In genomic region chr9:113101733-113102132, GRCm38 (mm10) we compare ENCODE assay signal across 13 mouse cellular contexts.
A peak's percentile ranks its signal among the peaks of the same experiment; 100 is the strongest.
DNase-seq lines count a peak whose midpoint lies in the region; ATAC-seq lines count a peak whose summit lies in the region.
"Had no signal": no experiment of that assay in that cellular context is flagged by ENCODE, and none has a peak within 500 bp of the region (broad histone marks: within the 10 kb centered on the region; RNA-seq: fewer than 3 reads in every experiment).

No protein-coding gene starts in this region.

- no peak for ATAC-seq in megakaryocyte, adult 5-6 weeks (ENCODE audit: poor library complexity, severe bottlenecking)
- ATAC-seq: forebrain, embryonic 15.5 days; intestine, embryonic 15.5 days had no signal

- peak; percentile 52 for DNase-seq in brain, adult 2 months (ENCODE audit: low read depth, low spot score)
- peak; percentile 26 to 44 for DNase-seq in cerebellum, adult 18-20 months
- peak; percentile 38 for DNase-seq in cerebellum, adult 9-11 months
- no peak for DNase-seq in spleen, adult 18-20 months
- DNase-seq in embryo, embryonic 9.5 days (ENCODE audit: extremely low spot score), result no peak
- DNase-seq: adrenal gland, adult 8-10 months; adrenal gland, postnatal 36 days; embryo, embryonic 11 days; gastrocnemius, postnatal 14 days; kidney, adult 2 months had no signal

Comparison
In these comparisons a context has a peak if more than half of its experiments do, and no peak if none do; other contexts are left out.
1. DNase-seq: peak in brain, adult 2 months (single experiment), cerebellum, adult 18-20 months (2 of 2) and cerebellum, adult 9-11 months (single experiment); none in spleen, adult 18-20 months (0 of 2) and embryo, embryonic 9.5 days (single experiment).